Mouse (Mus musculus): ENCODE data around the gene Cldn34b2. TPM values are rescaled to one million over a fixed set of nuclear protein-coding genes. Genes with fewer than 3 reads are reported as not detected.
"Not testable (repeated sequence)": the region's sequence is repeated elsewhere in the genome, so short reads cannot be mapped to it uniquely, and the experiment has no call there.

The Cldn34b2 gene
- polyA plus RNA-seq (2016; fragmentation: Nextera tagmentation; extraction: Ambion mirVana): not detected in 2 replicates

DNA sequence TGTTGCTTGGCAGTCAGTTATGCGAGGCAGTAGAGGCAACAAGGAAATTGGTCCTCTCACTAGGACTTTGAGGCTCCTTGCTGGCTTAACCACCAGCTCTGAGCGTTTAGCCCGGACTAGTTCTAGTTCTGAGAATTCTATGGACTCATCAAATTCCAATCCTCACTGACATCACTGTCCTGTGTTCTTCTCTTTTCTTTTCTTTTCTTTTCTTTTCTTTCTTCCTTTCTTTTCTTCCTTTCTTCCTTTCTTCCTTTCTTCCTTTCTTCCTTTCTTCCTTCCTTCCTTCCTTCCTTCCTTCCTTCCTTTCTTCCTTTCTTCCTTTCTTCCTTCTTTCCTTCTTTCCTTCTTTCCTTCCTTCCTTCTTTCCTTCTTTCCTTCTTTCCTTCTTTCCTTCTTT is at the start of gene Cldn34b2:
Gene Cldn34b2, minus strand, starts transcription at position 101 of the 400 bp plus-strand sequence.
- not testable (repeated sequence) for H3K27ac ChIP-seq (ENCODE audit: poor library complexity, severe bottlenecking); ATAC-seq (ENCODE audit: insufficient number of reproducible peaks, low FRiP score); H3K4me1 ChIP-seq (replicated peaks); H3K4me2 ChIP-seq; H3K9ac ChIP-seq; H3K4me3 ChIP-seq; H3K36me3 ChIP-seq; H3K9me3 ChIP-seq (replicated peaks); H3K27me3 ChIP-seq (replicated peaks)
- WGBS: 67% methylated on average over 3 of the region's 3 CpGs

- Histone ChIP-seq H3K36me3 (no peaks in the 10 kb centered on the region), H3K9ac (no peak overlapping the region), H3K27me3 (replicated peaks) (no peaks in the 10 kb centered on the region), H3K4me3 (no peak overlapping the region), H3K9me3 (replicated peaks) (no peaks in the 10 kb centered on the region; the same call in 1 of the 2 replicates), H3K4me2 (no peak overlapping the region), H3K27ac (ENCODE audit: poor library complexity, severe bottlenecking) (no peak overlapping the region), H3K4me1 (replicated peaks) (no peaks in the 10 kb centered on the region)
- ATAC-seq (ENCODE audit: insufficient number of reproducible peaks, low FRiP score): no peak
- 60% methylated on average over 2 of the region's 2 CpGs for WGBS
These were observed 49.4 kb upstream of the Cldn34b2 start for GRCm38 (mm10) chrX:155177640-155178039.

DNA sequence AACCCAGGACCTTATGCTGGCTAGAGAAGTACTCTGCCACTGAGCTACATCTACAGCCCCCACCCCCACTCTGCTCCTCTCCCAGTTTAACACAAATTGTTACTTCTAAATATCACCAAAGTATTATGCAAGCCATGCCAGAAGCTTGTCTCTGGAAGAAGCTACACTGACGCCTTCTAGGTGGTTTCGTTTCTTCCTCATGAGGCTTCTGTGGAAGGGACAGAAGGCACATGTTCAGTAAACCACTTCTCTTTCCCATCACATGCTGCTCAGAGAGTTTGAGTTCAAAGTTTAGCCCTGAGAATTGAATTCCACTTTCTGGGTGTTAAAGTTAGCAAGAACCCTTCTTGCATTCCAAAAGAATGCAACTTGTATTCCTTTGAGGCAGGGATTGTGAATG is 49.0 kb upstream of the Cldn34b2 start:
- H3K9ac ChIP-seq: no peak overlapping the region
- H3K4me3 ChIP-seq: no peak overlapping the region
- ATAC-seq (ENCODE audit: insufficient number of reproducible peaks, low FRiP score): no peak
- WGBS: 75% methylated on average over 2 of the region's 2 CpGs
- H3K4me1 ChIP-seq (replicated peaks): no peaks in the 10 kb centered on the region
- H3K27ac ChIP-seq (ENCODE audit: poor library complexity, severe bottlenecking): no peak overlapping the region
- H3K4me2 ChIP-seq: no peak overlapping the region
- peaks cover 4% of the 10 kb centered on the region; the same call in 1 of the 2 replicates for H3K9me3 ChIP-seq (replicated peaks)
- H3K36me3 ChIP-seq: no peaks in the 10 kb centered on the region
- H3K27me3 ChIP-seq (replicated peaks): no peaks in the 10 kb centered on the region

GRCm38 (mm10) chrX:155175568-155175967 is 47.4 kb upstream of the Cldn34b2 start:
- no peak for ATAC-seq (ENCODE audit: insufficient number of reproducible peaks, low FRiP score)
- Histone ChIP-seq H3K4me1 (replicated peaks) (no peaks in the 10 kb centered on the region), H3K9me3 (replicated peaks) (peaks cover 4% of the 10 kb centered on the region; the same call in 1 of the 2 replicates), H3K9ac (no peak overlapping the region), H3K27ac (ENCODE audit: poor library complexity, severe bottlenecking) (no peak overlapping the region), H3K4me3 (no peak overlapping the region), H3K27me3 (replicated peaks) (no peaks in the 10 kb centered on the region), H3K4me2 (no peak overlapping the region), H3K36me3 (no peaks in the 10 kb centered on the region)
- 60% methylated on average over 4 of the region's 4 CpGs for WGBS

GRCm38 (mm10) chrX:155172310-155172709 is 44.1 kb upstream of the Cldn34b2 start:
- no peak overlapping the region for H3K9ac ChIP-seq
- H3K27ac ChIP-seq (ENCODE audit: poor library complexity, severe bottlenecking): no peak overlapping the region
- H3K36me3 ChIP-seq: no peaks in the 10 kb centered on the region
- H3K4me3 ChIP-seq: no peak overlapping the region
- H3K9me3 ChIP-seq (replicated peaks): peaks cover 4% of the 10 kb centered on the region; the same call in 1 of the 2 replicates
- no peaks in the 10 kb centered on the region for H3K4me1 ChIP-seq (replicated peaks)
- H3K27me3 ChIP-seq (replicated peaks): no peaks in the 10 kb centered on the region
- H3K4me2 ChIP-seq: no peak overlapping the region
- no peak for ATAC-seq (ENCODE audit: insufficient number of reproducible peaks, low FRiP score)

DNA sequence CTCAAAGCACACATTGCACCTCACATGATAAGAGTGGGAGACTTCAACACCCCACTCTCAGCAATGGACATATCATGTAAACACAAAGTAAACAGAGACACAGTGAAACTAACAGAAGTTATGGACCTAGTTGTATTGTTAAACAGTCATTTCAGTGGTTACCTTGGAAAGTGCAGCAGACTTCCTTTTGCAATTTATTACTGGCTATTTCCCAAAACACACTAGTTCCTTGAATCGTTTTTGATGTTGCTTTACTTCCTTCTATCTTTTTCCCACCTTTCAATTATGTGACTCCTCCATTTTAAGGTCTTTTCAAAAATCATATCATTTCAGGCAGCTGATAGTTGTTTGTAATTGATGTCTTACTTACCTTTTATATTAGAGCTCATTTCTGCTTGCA is 43.5 kb upstream of the Cldn34b2 start:
- no peak overlapping the region for H3K27ac ChIP-seq (ENCODE audit: poor library complexity, severe bottlenecking)
- no peaks in the 10 kb centered on the region for H3K36me3 ChIP-seq
- ATAC-seq (ENCODE audit: insufficient number of reproducible peaks, low FRiP score): no peak
- H3K4me2 ChIP-seq: no peak overlapping the region
- H3K9ac ChIP-seq: no peak overlapping the region
- no peaks in the 10 kb centered on the region for H3K4me1 ChIP-seq (replicated peaks)
- WGBS: 61% methylated on average over 1 of the region's 1 CpGs
- H3K4me3 ChIP-seq: no peak overlapping the region
- peaks cover 4% of the 10 kb centered on the region; the same call in 1 of the 2 replicates for H3K9me3 ChIP-seq (replicated peaks)
- H3K27me3 ChIP-seq (replicated peaks): no peaks in the 10 kb centered on the region

GRCm38 (mm10) chrX:155169886-155170285 is 41.7 kb upstream of the Cldn34b2 start:
- H3K9ac ChIP-seq: no peak overlapping the region
- H3K4me2 ChIP-seq: no peak overlapping the region
- no peaks in the 10 kb centered on the region for H3K4me1 ChIP-seq (replicated peaks)
- H3K27me3 ChIP-seq (replicated peaks): no peaks in the 10 kb centered on the region
- no peaks in the 10 kb centered on the region for H3K36me3 ChIP-seq
- no peak overlapping the region for H3K27ac ChIP-seq (ENCODE audit: poor library complexity, severe bottlenecking)
- no peak for ATAC-seq (ENCODE audit: insufficient number of reproducible peaks, low FRiP score)
- no peak overlapping the region for H3K4me3 ChIP-seq
- WGBS: 92% methylated on average over 8 of the region's 8 CpGs
- H3K9me3 ChIP-seq (replicated peaks): peaks cover 4% of the 10 kb centered on the region; the same call in 1 of the 2 replicates

DNA sequence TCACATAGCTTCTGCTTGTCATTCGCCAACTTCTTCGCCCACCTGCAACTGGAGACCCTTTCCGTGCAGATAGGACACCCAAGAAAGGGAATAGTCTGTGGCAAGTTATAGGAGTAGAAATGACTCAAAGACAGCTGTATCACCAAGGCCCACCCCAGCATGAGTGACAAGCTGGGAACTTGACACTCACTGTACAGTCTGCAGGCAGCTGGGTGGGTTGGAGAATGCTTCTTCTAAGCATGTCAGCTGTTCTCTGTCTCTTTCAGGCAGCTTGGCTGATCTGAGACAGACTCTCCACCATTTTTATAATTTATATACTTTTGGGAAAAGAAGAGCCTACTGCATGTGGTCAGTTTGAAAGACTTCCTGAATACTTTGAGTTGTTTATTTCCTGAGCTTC is 39.5 kb upstream of the Cldn34b2 start:
- 82% methylated on average over 3 of the region's 3 CpGs for WGBS
- Histone ChIP-seq H3K9me3 (replicated peaks) (0 out of 2 replicates have a peak, but pooled peaks cover 4% of the 10 kb centered on the region), H3K9ac (no peak overlapping the region), H3K4me1 (replicated peaks) (no peaks in the 10 kb centered on the region), H3K4me2 (no peak overlapping the region), H3K36me3 (no peaks in the 10 kb centered on the region), H3K4me3 (no peak overlapping the region), H3K27me3 (replicated peaks) (no peaks in the 10 kb centered on the region), H3K27ac (ENCODE audit: poor library complexity, severe bottlenecking) (no peak overlapping the region)
- no peak for ATAC-seq (ENCODE audit: insufficient number of reproducible peaks, low FRiP score)

- Histone ChIP-seq H3K27ac (ENCODE audit: poor library complexity, severe bottlenecking) (no peak overlapping the region), H3K36me3 (no peaks in the 10 kb centered on the region), H3K27me3 (replicated peaks) (no peaks in the 10 kb centered on the region), H3K9me3 (replicated peaks) (no peaks in the 10 kb centered on the region), H3K9ac (no peak overlapping the region), H3K4me3 (no peak overlapping the region), H3K4me1 (replicated peaks) (no peaks in the 10 kb centered on the region), H3K4me2 (no peak overlapping the region)
- whole genome bisulfite sequencing: 72% methylated on average over 2 of the region's 2 CpGs
- no peak for ATAC-seq (ENCODE audit: insufficient number of reproducible peaks, low FRiP score)
These were observed 38.1 kb upstream of the Cldn34b2 start for GRCm38 (mm10) chrX:155166313-155166712.

GRCm38 (mm10) chrX:155163553-155163952 is 35.3 kb upstream of the Cldn34b2 start:
- H3K4me1 ChIP-seq (replicated peaks): no peaks in the 10 kb centered on the region
- WGBS: 38% methylated on average over 1 of the region's 1 CpGs

GRCm38 (mm10) chrX:155151868-155152267 is 23.7 kb upstream of the Cldn34b2 start:
- Histone ChIP-seq H3K4me2 (no peak overlapping the region), H3K9me3 (replicated peaks) (no peaks in the 10 kb centered on the region), H3K36me3 (no peaks in the 10 kb centered on the region), H3K9ac (no peak overlapping the region), H3K27me3 (replicated peaks) (no peaks in the 10 kb centered on the region), H3K4me3 (no peak overlapping the region), H3K4me1 (replicated peaks) (no peaks in the 10 kb centered on the region), H3K27ac (ENCODE audit: poor library complexity, severe bottlenecking) (no peak overlapping the region)
- 100% methylated on average over 1 of the region's 1 CpGs for WGBS
- ATAC-seq (ENCODE audit: insufficient number of reproducible peaks, low FRiP score): no peak

More at GRCm38 (mm10) chrX:155163553-155163952, 35.3 kb upstream of the Cldn34b2 start:
- no peak for ATAC-seq (ENCODE audit: insufficient number of reproducible peaks, low FRiP score)
- Histone ChIP-seq H3K27ac (ENCODE audit: poor library complexity, severe bottlenecking) (no peak overlapping the region), H3K4me2 (no peak overlapping the region), H3K9me3 (replicated peaks) (no peaks in the 10 kb centered on the region), H3K27me3 (replicated peaks) (no peaks in the 10 kb centered on the region), H3K36me3 (no peaks in the 10 kb centered on the region), H3K4me3 (no peak overlapping the region), H3K9ac (no peak overlapping the region)

DNA sequence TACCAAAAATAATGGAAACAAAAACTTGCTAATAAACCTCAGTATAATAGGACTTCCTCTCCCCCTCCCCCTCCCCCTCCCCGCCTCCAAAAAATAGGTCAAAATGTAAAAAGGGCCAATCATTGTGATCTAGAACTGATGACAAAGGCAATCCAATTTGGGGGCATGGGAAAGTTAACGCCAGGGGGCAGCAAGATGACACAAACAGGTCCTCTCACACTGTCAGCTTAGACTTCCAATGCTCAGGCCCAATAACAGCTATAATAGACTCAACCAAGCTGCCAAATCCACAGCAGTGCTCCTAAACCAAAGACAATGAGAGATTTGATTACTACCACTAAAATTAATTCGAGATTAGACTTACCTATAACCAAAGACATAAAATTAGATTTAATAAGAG is 16.5 kb upstream of the Cldn34b2 start:
- 11% methylated on average over 3 of the region's 3 CpGs for WGBS
- Histone ChIP-seq H3K4me1 (replicated peaks) (no peaks in the 10 kb centered on the region), H3K9ac (no peak overlapping the region), H3K4me2 (no peak overlapping the region), H3K27ac (ENCODE audit: poor library complexity, severe bottlenecking) (no peak overlapping the region), H3K36me3 (no peaks in the 10 kb centered on the region), H3K9me3 (replicated peaks) (no peaks in the 10 kb centered on the region), H3K27me3 (replicated peaks) (no peaks in the 10 kb centered on the region), H3K4me3 (no peak overlapping the region)
- no peak for ATAC-seq (ENCODE audit: insufficient number of reproducible peaks, low FRiP score)
